Mouse (Mus musculus) intestine, embryonic 14.5 days (tissue): ENCODE measurements at regions not wholly inside any gene's neighbourhood (a gene's known extent, or its start where the extent isn't known, plus 50 kb on each side); places are given as distances from the start of the nearest gene placed in this dataset.

ENCODE experiments used
- ATAC-seq: fragments of 200-750 bp; cut with Nextera tagmentation; replicated peaks from 2 replicates; pipeline ENCODE4 v1.8.0; 2017; ENCODE audit warnings: low read depth, moderate number of reproducible peaks, moderate TSS enrichment, moderate library complexity; ENCODE audit not compliant: low FRiP score, low TSS enrichment
- DNase-seq: peaks from one replicate; pipeline ENCODE4 v3.0.0-alpha.2; 2018; ENCODE audit warnings: low spot score
- H3K27ac ChIP-seq: fragments of 300-500 bp; sonication (generic); 2 replicates; pipeline ENCODE4 v1.5.1; 2014; ENCODE audit warnings: low read depth, mild to moderate bottlenecking, control low read depth
- H3K27me3 ChIP-seq: fragments of 300-500 bp; sonication (generic); replicated peaks from 2 replicates; pipeline ENCODE4 v1.6.1; 2014; ENCODE audit warnings: low read length, control low read depth; ENCODE audit not compliant: control insufficient read depth, insufficient read depth
- H3K36me3 ChIP-seq: fragments of 300-500 bp; sonication (generic); 2 replicates; pipeline ENCODE4 v1.6.1; 2014; ENCODE audit warnings: low read length, control low read depth; ENCODE audit not compliant: control insufficient read depth, insufficient read depth
- H3K4me1 ChIP-seq: fragments of 300-500 bp; sonication (generic); replicated peaks from 2 replicates; pipeline ENCODE4 v1.6.1; 2014; ENCODE audit warnings: low read length, control low read depth, mixed read lengths; ENCODE audit not compliant: control insufficient read depth, insufficient read depth
- H3K4me2 ChIP-seq: fragments of 300-500 bp; sonication (generic); 2 replicates; pipeline ENCODE4 v1.6.1; 2014; ENCODE audit warnings: low read length
- H3K4me3 ChIP-seq: fragments of 300-500 bp; sonication (generic); 2 replicates; pipeline ENCODE4 v1.5.1; 2014; ENCODE audit warnings: low read depth, low read length, control low read depth, mixed read lengths
- H3K9ac ChIP-seq: fragments of 300-500 bp; sonication (generic); 2 replicates; pipeline ENCODE4 v1.6.1; 2014; ENCODE audit warnings: mild to moderate bottlenecking, low read length
- H3K9me3 ChIP-seq: fragments of 300-500 bp; sonication (generic); 2 replicates; pipeline ENCODE4 v1.6.1; 2016; ENCODE audit warnings: low read length, control low read depth; ENCODE audit not compliant: control insufficient read depth
- WGBS: fragments of 180-500 bp; shearing (Covaris S2); extraction: QIAGEN DNeasy Blood & Tissue Kit; methylation state at CpG from one replicate; pipeline ENCODE4 v1.1.7; 2014; 5-methylcytosine and 5-hydroxymethylcytosine counted together

GRCm38 (mm10) chr16:30888556-30889323, 192.5 kb downstream of the Xxylt1 start:
- H3K27me3 ChIP-seq: no peaks in the 10 kb centered on the region
- H3K36me3 ChIP-seq: no peaks in the 10 kb centered on the region
- no peak overlapping the region for H3K4me2 ChIP-seq
- no peaks in the 10 kb centered on the region for H3K4me1 ChIP-seq
- ATAC-seq: no peak
- H3K9me3 ChIP-seq: no peaks in the 10 kb centered on the region
- no peak for DNase-seq
- WGBS: 86% methylated on average over 3 of the region's 3 CpGs
- no peak overlapping the region for H3K9ac ChIP-seq
- no peak overlapping the region for H3K27ac ChIP-seq
- H3K4me3 ChIP-seq: no peak overlapping the region

GRCm38 (mm10) chr16:30892606-30893005, 188.6 kb downstream of the Xxylt1 start:
- Histone ChIP-seq H3K36me3 (no peaks in the 10 kb centered on the region), H3K27me3 (no peaks in the 10 kb centered on the region), H3K9ac (no peak overlapping the region), H3K4me1 (no peaks in the 10 kb centered on the region), H3K4me3 (no peak overlapping the region), H3K9me3 (no peaks in the 10 kb centered on the region), H3K27ac (no peak overlapping the region), H3K4me2 (no peak overlapping the region)
- DNase-seq (no peak), ATAC-seq (no peak)
- WGBS: 96% methylated on average over 6 of the region's 6 CpGs

DNA sequence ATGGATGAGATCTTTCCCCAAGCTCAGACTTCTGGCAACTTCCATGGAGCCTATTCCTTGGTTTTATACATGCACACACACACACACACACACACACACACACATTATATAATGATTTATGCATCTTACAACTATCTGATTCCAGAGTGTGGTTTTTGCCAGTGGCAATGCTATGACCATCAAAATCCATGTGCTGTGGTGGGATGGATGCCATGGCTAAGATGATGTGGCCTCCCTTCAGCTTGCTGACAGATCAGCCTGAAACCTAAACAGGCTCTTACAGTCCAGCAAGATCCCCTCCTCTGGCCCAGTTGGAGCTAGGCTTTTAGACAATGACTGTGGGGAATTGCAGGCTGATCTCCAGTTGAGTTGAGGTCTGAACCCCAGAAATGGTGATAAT, 187.1 kb downstream of the Xxylt1 start:
- Histone ChIP-seq H3K9me3 (no peaks in the 10 kb centered on the region), H3K36me3 (no peaks in the 10 kb centered on the region), H3K4me1 (no peaks in the 10 kb centered on the region), H3K4me3 (no peak overlapping the region), H3K27ac (no peak overlapping the region), H3K9ac (no peak overlapping the region), H3K4me2 (no peak overlapping the region), H3K27me3 (no peaks in the 10 kb centered on the region)
- DNase-seq (no peak), ATAC-seq (no peak)

GRCm38 (mm10) chr16:30895021-30895420, 186.2 kb downstream of the Xxylt1 start:
- H3K36me3 ChIP-seq: no peaks in the 10 kb centered on the region
- ATAC-seq (no peak), DNase-seq (no peak)
- WGBS: 90% methylated on average over 4 of the region's 4 CpGs
- H3K9ac ChIP-seq: no peak overlapping the region
- H3K4me2 ChIP-seq: no peak overlapping the region
- no peak overlapping the region for H3K4me3 ChIP-seq
- H3K27me3 ChIP-seq: no peaks in the 10 kb centered on the region
- H3K9me3 ChIP-seq: no peaks in the 10 kb centered on the region
- no peak overlapping the region for H3K27ac ChIP-seq
- H3K4me1 ChIP-seq: no peaks in the 10 kb centered on the region

- DNase-seq (no peak), ATAC-seq (no peak)
- WGBS: 91% methylated on average over 3 of the region's 3 CpGs
- Histone ChIP-seq H3K36me3 (no peaks in the 10 kb centered on the region), H3K9me3 (no peaks in the 10 kb centered on the region), H3K4me1 (no peaks in the 10 kb centered on the region), H3K4me3 (no peak overlapping the region), H3K27me3 (no peaks in the 10 kb centered on the region), H3K27ac (no peak overlapping the region), H3K9ac (no peak overlapping the region), H3K4me2 (no peak overlapping the region)
These were observed 183.9 kb downstream of the Xxylt1 start for GRCm38 (mm10) chr16:30897371-30897770.

GRCm38 (mm10) chr16:30900121-30900520, 181.1 kb downstream of the Xxylt1 start:
- Histone ChIP-seq H3K4me3 (no peak overlapping the region), H3K27me3 (no peaks in the 10 kb centered on the region), H3K36me3 (no peaks in the 10 kb centered on the region), H3K4me1 (no peaks in the 10 kb centered on the region), H3K4me2 (no peak overlapping the region), H3K9ac (no peak overlapping the region), H3K9me3 (peaks cover 16% of the 10 kb centered on the region), H3K27ac (no peak overlapping the region)
- ATAC-seq (no peak), DNase-seq (no peak)
- 78% methylated on average over 2 of the region's 2 CpGs for WGBS

DNA sequence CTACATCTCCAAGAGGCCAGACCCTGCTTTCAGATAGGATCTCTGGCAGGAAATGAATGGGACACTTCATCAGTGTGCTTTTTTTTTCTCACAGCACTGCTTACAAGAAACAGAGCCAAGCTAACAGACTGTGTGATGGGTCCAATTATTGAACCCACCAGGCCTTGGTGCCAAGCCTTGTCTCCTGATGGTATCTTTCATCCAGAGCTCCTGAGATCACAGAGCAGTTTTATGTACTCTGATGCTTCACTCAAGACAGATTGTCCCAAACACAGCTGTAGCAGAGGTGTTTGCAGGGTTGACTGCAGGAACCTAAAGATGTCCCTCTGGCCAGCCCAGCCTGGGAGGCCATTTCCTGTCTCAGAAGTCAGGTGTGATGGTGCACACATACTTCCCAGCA, 179.9 kb downstream of the Xxylt1 start:
- H3K4me2 ChIP-seq: no peak overlapping the region
- H3K36me3 ChIP-seq: no peaks in the 10 kb centered on the region
- no peak overlapping the region for H3K9ac ChIP-seq
- DNase-seq (no peak), ATAC-seq (no peak)
- no peaks in the 10 kb centered on the region for H3K4me1 ChIP-seq
- H3K27me3 ChIP-seq: no peaks in the 10 kb centered on the region
- H3K4me3 ChIP-seq: no peak overlapping the region
- peaks cover 16% of the 10 kb centered on the region for H3K9me3 ChIP-seq
- H3K27ac ChIP-seq: no peak overlapping the region
